Mouse (Mus musculus) 3134 (cell line): Measurements from ENCODE around the gene Pts.

Experiments
- DNase-seq: peaks from one replicate; pipeline ENCODE4 v3.0.0-alpha.2; 2011; ENCODE audit warnings: low spot score; ENCODE audit not compliant: insufficient read length; ENCODE audit errors: extremely low read depth

The Pts gene

DNA sequence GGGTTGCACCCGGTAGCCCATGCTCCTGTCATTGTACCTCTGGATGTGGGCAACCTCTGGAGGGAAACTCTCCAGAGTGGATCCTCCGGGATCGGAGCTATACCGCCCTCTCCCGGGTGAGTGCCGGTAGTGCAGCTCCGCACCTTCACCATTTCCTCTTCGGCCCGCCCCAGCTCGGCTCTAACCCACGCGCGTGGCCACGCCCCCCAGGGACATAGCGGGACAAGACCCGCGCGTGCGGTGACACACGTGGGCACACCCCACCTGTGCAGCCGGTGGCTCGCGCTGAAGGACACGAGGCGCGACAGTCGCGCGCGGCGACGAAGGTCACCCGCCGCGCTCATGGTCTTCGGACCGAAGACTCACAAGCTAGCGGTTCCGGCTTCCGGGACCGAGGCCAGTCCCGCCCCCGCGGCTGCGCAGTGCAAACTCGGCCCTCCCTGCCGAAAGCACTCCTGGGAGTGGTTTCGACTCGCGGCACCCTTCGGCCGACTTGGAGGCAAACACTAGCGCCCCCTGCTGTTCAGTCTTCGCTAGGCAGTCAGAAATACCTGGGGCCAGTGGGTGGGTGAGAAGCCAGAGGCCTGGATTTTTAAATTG, at the start of gene Pts:
Gene Pts, minus strand, starts transcription at position 432 of the 600 bp plus-strand sequence.
- DNase-seq: peak; percentile 99

DNA sequence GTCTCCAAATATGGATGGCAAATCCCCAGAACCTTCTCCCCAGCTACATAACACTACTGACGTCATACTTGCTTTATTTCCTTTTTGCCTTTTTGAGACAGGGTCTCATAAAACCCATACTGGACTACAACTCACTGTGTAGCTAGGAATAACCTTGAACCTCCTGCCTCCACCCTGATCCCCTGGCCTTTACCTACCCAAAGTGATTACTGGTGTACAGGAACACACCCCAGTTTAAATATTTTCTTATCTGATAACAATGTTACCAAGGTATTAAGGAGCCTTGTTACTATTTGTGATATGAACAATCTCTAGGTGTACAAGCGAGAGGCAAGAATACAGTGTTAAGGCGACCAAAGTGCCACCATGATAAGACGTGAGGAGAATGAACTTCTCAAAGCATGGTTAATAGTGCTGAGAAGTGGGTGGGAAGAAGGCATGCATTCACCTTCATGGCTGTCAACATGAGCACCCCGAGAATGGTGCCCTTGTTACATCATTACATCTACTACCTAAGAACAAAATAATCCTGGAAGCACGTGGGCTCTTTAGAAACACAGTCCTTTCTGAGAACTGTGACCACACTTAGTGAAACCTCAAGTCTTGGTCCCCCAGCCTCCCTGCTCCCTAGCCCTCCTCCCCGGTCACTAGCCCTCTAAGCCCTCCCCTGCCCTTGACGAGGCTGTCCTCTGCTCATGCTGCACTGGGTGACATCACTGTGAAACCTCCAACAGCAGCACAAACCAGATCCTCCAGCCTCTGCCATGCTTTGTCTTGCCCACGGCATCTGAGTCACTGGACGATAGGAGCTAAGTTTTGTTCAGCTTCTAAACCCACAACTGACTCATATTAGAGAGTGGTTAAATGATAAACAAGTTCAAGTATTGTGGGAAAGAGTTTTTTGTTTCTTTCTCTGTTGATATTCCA, 41.3 kb upstream of the Pts start:
- peak; percentile 72 for DNase-seq

DNA sequence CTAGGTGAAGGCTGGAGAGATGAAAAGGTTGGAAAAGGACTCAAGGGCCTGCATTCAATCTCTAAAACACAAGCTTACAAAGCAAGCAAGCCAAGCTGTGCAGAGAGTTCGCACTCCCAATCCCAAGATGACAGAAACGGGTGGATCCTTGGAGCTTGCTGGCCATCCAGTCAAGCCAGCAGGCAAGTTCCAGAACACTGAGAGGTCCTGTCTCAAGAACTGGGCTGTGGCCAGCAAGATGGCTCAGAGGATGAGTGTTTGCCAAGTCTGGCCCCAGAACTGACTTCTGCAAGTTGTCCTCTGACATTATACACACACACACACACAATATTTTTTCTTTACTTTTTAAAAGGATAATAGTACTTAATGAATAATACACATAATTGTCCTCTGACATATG, 39.4 kb upstream of the Pts start:
- no peak for DNase-seq

- DNase-seq: no peak
Observed at GRCm38 (mm10) chr9:50567372-50567771, 38.8 kb upstream of the Pts start.

DNA sequence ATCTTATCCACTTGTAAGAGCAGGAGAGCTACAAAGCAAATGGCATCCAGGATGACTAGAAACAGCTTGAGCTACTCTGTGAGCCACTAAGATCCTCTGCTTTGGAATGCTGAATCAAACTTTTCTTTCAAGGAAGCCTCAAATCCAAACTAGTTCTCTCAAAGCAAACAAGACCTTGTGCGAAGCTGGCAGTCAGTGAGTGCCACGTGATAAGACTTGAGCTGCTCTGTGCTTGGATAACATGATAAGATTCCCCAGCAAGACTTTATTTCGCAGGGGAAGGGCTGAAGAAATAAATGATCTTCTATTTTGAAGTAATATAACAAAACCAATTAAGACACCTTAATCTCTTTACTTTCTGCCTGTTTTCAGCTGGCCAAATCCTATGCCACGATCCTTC, 37.4 kb upstream of the Pts start:
- DNase-seq: no peak

DNA sequence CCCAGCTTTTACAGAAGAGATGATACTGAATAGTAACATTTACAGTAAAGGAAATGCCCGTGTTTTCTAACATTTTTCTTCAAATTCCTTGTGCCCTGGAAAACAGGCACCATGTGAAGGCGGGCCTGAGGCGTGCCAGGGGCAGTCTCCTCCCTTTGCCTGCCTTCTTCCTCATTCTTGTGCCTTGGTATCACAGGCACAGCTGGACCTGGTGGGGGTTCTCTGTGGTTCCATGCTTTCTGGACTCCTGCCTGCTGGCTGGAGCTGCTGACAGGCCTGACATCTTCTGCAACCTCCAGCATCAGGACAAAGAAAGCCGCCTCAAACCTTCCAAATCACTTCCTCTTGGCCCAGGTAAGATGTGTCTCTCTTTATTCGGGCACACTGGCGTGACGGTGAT, 36.6 kb upstream of the Pts start:
- DNase-seq: peak; percentile 69

DNA sequence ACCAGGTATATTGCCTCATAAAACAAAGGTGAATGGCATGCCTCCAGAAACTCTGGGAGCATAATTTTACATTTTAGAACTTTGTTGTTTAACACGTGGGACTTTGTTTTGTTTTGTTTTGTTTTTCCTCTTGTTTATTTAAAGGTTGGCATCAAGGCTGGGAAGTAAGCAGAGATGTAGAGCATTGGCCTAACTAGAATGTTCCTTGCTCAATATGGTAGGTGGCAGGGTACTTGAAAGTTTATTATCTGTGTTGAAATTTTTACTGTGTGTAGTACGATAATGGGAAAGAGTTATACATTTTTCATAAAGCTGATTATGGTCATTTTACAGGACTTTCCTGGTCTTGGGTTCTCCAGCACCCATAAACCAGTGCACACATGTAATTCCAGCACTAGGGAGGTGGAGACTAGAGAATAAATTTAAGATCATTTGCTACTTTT, 33.4 kb upstream of the Pts start:
- DNase-seq: no peak

- DNase-seq: no peak
Observed at GRCm38 (mm10) chr9:50561145-50561917, 32.8 kb upstream of the Pts start, which contains the start of gene Tex12. Tex12 (minus strand) TSS chr9:50561325.

- no peak for DNase-seq
Observed at GRCm38 (mm10) chr9:50555094-50555446, 26.5 kb upstream of the Pts start, which contains the start of gene Bco2. Bco2 (minus strand) TSS chr9:50555181.

DNA sequence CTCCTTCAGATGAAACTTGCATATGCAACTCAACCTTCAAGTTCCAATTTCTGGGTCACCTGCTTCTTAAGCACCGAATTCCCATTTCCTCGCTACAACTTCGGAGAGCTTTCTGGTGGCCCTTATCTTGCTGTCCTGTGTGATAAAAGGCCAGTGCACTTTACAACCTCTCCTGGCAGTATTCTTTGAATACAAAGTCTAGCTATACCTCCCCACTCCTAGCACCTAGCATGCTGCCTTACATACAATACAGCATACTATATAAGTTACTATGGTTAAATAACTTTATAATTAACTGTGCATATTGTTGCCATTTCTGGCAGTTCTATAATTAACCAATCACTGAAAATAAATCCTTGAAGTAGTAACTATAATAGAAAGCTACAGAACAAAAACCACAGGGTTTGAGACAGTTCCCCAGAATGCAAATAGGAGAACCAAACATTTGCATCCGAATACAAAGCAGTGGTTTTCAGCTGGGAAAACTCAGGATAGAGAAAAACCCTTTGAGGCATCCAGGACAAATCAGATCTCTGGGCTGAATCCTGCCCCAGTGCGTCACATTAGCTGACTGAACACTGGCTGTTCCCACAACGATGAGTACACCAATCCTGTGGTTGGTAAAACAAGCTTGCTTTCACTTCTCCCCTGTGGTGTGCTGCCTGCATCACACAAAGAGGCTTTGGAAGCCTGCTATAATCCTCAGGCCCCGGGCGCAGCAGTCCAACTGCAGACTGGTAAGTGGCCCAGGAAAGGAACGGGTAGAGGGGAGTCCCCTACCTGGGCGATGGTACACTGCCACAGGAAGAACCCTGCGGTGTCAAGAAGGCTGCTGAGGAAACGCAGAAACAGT, 25.9 kb upstream of the Pts start, which contains the start of gene Il18:
Gene Il18, plus strand, starts transcription at position 587 of the 853 bp plus-strand sequence.
- peak; percentile 76 for DNase-seq

DNA sequence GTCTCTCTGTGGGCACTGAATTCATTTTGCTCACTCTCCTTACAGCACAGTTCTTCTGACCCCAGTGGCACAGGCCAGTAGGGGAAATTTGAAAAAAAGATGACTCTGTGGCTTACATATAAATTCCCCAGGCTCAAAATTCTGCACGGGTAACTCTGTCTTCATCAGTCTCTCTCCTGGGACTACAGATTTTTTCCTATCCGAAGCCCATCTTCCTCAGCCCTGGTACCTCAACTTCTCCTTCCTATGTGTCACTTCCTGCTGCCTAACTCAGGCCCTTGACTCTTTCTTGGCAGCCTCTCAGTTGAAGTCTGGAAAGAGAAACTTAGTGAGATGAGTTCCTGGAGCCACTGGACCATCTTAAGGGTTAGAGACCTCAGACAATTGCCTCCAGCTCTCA, 25.0 kb upstream of the Pts start:
- DNase-seq: no peak

- DNase-seq: no peak
Observed at GRCm38 (mm10) chr9:50552206-50552605, 23.7 kb upstream of the Pts start.

DNA sequence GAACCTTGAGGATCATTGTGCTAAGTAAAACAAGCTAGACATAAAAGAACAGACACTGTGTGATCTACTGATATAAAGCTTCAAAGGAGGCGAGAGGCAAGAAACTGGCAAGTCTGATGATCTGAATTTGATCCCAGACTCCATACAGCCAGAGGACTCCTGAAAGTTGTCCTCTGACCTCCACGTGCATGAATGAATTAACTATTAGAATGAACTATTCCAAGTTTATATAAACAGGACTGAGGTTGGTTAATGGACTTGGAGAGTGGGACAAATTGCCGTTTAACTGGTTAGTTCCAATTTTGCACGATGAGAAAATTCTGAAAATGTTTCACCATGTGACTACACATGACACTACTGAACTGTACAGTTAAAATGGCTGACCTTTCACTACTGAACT, 20.4 kb upstream of the Pts start:
- DNase-seq: no peak

DNA sequence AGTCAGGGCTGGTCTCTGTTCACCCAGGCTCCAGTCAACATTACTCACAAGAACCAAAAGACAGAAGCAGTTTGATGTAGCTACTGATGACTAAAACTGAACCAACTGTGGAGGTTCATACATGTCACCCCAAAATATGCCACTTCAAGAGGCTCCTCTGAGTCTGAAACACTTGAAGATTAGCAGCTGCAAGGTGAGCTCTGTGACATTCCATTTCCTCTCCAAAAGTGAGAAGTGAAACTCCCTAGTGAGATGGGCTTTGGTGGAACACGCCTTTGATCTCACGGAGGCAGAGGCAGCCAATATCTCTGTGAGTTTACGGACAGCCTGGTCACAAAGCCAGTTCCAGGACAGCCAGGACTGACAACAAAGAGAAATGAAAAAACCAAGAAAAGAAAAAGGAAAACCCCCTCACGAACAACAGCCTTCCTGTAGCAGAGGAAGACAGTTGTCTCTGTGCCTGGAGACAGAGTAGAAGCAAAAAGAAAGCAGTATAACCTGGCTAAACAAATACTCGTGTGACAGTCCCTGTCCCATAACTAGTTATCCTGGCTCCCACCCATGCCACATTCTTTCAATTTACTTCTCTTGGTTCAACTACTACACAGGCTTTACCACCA, 19.4 kb upstream of the Pts start:
- DNase-seq: no peak

GRCm38 (mm10) chr9:50542401-50542800, 13.9 kb upstream of the Pts start:
- no peak for DNase-seq

DNA sequence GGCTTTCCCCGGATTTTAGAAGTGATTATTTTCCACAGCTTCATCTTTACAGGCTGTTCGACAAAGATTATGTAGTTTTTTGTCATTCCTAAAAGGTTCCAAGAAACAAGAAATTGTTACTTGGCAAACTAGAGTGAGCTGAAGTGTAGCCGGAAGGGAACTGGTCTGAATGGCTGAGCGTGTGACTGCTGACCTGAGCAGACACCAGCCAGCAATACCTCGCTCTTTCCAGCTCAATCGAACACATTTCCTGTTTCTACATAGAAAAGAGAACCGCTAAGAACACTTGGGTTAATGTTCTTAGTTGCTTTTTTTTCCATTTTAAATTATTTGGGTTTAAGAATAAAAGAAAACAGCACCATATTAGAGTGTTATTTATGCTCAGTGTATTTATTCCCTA, 11.6 kb upstream of the Pts start:
- DNase-seq: no peak

DNA sequence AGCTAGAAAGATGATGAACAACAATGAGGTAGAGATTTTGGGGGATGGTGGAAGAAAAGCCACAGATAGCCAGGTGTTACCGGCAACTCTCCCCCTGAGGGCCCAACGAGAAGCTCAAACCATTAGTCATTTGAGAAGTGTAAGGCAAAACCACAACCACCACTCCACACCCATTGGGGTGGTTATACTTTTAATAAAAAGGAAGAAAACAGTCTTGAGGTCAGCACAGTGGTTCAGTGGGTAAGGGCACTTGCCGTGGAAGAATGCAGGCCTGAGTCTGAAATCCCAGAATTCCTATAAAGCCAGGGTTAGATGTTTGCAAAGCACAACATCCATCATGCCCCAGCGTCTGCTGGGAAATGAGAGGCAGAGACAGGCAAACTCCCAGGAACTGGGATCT, 8.8 kb upstream of the Pts start:
- DNase-seq: peak; percentile 46

DNA sequence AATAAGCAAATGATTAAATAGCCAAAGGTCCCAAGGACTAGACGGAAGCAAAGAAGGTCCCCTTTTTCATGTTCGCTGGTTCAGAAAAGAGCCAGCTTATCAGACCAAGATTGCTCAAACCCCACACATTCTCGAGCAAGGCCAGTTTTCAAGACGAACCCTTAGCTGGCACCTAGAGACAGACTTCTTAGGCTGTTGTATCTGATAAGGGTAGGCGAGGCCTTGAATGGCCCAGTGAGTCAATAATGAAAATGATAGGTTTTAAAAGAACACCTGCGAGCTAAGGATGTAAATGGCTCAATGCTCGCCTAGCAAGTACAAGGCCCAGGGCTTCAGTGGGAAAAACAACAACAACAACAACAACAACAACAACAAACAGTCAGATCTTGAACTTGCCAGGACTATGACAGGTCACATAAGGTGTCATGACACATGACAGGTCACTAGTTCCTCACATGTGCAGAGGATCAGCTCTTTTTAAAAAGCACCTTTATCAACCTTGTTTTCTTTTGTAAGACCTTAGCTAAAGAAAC, 8.1 kb upstream of the Pts start:
- no peak for DNase-seq

GRCm38 (mm10) chr9:50535930-50536329, 7.4 kb upstream of the Pts start:
- no peak for DNase-seq

GRCm38 (mm10) chr9:50533791-50534190, 5.3 kb upstream of the Pts start:
- no peak for DNase-seq
